Mouse (Mus musculus): ENCODE results near the gene Irx4. TPM values are rescaled to one million over a fixed set of nuclear protein-coding genes. Genes with fewer than 3 reads are reported as not detected.

Irx4 gene
- polyA plus RNA-seq, 1 experiment: not detected

GRCm38 (mm10) chr13:73272794-73273282 is 12.6 kb downstream of the Irx4 start:
- TF ChIP-seq SRF (IDR thresholded peaks at IDR 0.05; ENCODE audit: control insufficient read depth, insufficient read length, low read depth): no peak
- TF ChIP-seq TCF3 (IDR thresholded peaks at IDR 0.05; ENCODE audit: insufficient read length, low read depth): no peak
- no peak for TF ChIP-seq POLR2AphosphoS2 (IDR thresholded peaks at IDR 0.05; ENCODE audit: insufficient read length, low read depth)
- TF ChIP-seq REST (IDR thresholded peaks at IDR 0.05; ENCODE audit: insufficient read depth, insufficient read length): no peak
- no peak for TF ChIP-seq MAX (IDR thresholded peaks at IDR 0.05; ENCODE audit: low read depth)
- no peak for TF ChIP-seq TCF12 (IDR thresholded peaks at IDR 0.05; ENCODE audit: insufficient read depth, poor library complexity, severe bottlenecking)
- TF ChIP-seq MYOG (IDR thresholded peaks at IDR 0.05; ENCODE audit: control insufficient read depth in 1 of 3, insufficient read depth in 1 of 3, insufficient read length in 2 of 3, low read depth in 2 of 3): no peak
- no peak for TF ChIP-seq CEBPB (IDR thresholded peaks at IDR 0.05; ENCODE audit: insufficient read depth, poor library complexity, severe bottlenecking)
- TF ChIP-seq POLR2A (IDR thresholded peaks at IDR 0.05; ENCODE audit: insufficient read length, low read depth): no peak
- TF ChIP-seq E2F4 (IDR thresholded peaks at IDR 0.05; ENCODE audit: insufficient read depth): no peak
- no peak for TF ChIP-seq USF1 (IDR thresholded peaks at IDR 0.05; ENCODE audit: low read depth)
- no peak for TF ChIP-seq MYOD1 (IDR thresholded peaks at IDR 0.05; ENCODE audit: control insufficient read depth in 1 of 3, insufficient read length in 2 of 3, low read depth in 2 of 3)
- H3K4me2 ChIP-seq (ENCODE audit: low read depth): no peak overlapping the region

GRCm38 (mm10) chr13:73273536-73273935 is 13.3 kb downstream of the Irx4 start:
- Histone ChIP-seq H3ac (ENCODE audit: control insufficient read depth, insufficient read length) (no peak overlapping the region), H3K4me2 (ENCODE audit: low read depth) (no peak overlapping the region), H3K4me3 (no peak overlapping the region), H3K36me3 (ENCODE audit: control insufficient read depth, insufficient read depth) (no peaks in the 10 kb centered on the region), H3K79me2 (ENCODE audit: control insufficient read depth, insufficient read depth) (no peaks in the 10 kb centered on the region), H3K27me3 (ENCODE audit: control insufficient read depth, insufficient read depth, insufficient read length) (peaks cover 40% of the 10 kb centered on the region)
- no peak for TF ChIP-seq MYOG (IDR thresholded peaks at IDR 0.05; ENCODE audit: control insufficient read depth in 1 of 3, insufficient read depth in 1 of 3, insufficient read length in 2 of 3, low read depth in 2 of 3)
- no peak for TF ChIP-seq MYOD1 (IDR thresholded peaks at IDR 0.05; ENCODE audit: control insufficient read depth in 1 of 3, insufficient read length in 2 of 3, low read depth in 2 of 3)
- TF ChIP-seq SRF (IDR thresholded peaks at IDR 0.05; ENCODE audit: control insufficient read depth, insufficient read length, low read depth): no peak
- TF ChIP-seq USF1 (IDR thresholded peaks at IDR 0.05; ENCODE audit: low read depth): no peak
- TF ChIP-seq TCF3 (IDR thresholded peaks at IDR 0.05; ENCODE audit: insufficient read length, low read depth): no peak
- no peak for TF ChIP-seq POLR2AphosphoS2 (IDR thresholded peaks at IDR 0.05; ENCODE audit: insufficient read length, low read depth)
- no peak for TF ChIP-seq CEBPB (IDR thresholded peaks at IDR 0.05; ENCODE audit: insufficient read depth, poor library complexity, severe bottlenecking)
- no peak for TF ChIP-seq POLR2A (IDR thresholded peaks at IDR 0.05; ENCODE audit: insufficient read length, low read depth)
- no peak for TF ChIP-seq REST (IDR thresholded peaks at IDR 0.05; ENCODE audit: insufficient read depth, insufficient read length)
- TF ChIP-seq E2F4 (IDR thresholded peaks at IDR 0.05; ENCODE audit: insufficient read depth): no peak
- no peak for TF ChIP-seq MAX (IDR thresholded peaks at IDR 0.05; ENCODE audit: low read depth)
- no peak for TF ChIP-seq TCF12 (IDR thresholded peaks at IDR 0.05; ENCODE audit: insufficient read depth, poor library complexity, severe bottlenecking)

More at GRCm38 (mm10) chr13:73272794-73273282, 12.6 kb downstream of the Irx4 start:
- H3K79me2 ChIP-seq (ENCODE audit: control insufficient read depth, insufficient read depth): no peaks in the 10 kb centered on the region
- peaks cover 47% of the 10 kb centered on the region for H3K27me3 ChIP-seq (ENCODE audit: control insufficient read depth, insufficient read depth, insufficient read length)
- no peaks in the 10 kb centered on the region for H3K36me3 ChIP-seq (ENCODE audit: control insufficient read depth, insufficient read depth)
- H3K4me3 ChIP-seq: no peak overlapping the region
- H3ac ChIP-seq (ENCODE audit: control insufficient read depth, insufficient read length): no peak overlapping the region

GRCm38 (mm10) chr13:73277361-73277760 is 17.1 kb downstream of the Irx4 start:
- H3K27me3 ChIP-seq (ENCODE audit: control insufficient read depth, insufficient read depth, insufficient read length): peaks cover 7% of the 10 kb centered on the region

GRCm38 (mm10) chr13:73277797-73278196 is 17.5 kb downstream of the Irx4 start:
- TF ChIP-seq TCF3 (IDR thresholded peaks at IDR 0.05; ENCODE audit: insufficient read length, low read depth) (no peak), MYOD1 (IDR thresholded peaks at IDR 0.05; ENCODE audit: control insufficient read depth in 1 of 3, insufficient read length in 2 of 3, low read depth in 2 of 3) (no peak), POLR2A (IDR thresholded peaks at IDR 0.05; ENCODE audit: insufficient read length, low read depth) (no peak), CEBPB (IDR thresholded peaks at IDR 0.05; ENCODE audit: insufficient read depth, poor library complexity, severe bottlenecking) (no peak), SRF (IDR thresholded peaks at IDR 0.05; ENCODE audit: control insufficient read depth, insufficient read length, low read depth) (no peak), MYOG (IDR thresholded peaks at IDR 0.05; ENCODE audit: control insufficient read depth in 1 of 3, insufficient read depth in 1 of 3, insufficient read length in 2 of 3, low read depth in 2 of 3) (no peak), REST (IDR thresholded peaks at IDR 0.05; ENCODE audit: insufficient read depth, insufficient read length) (no peak), POLR2AphosphoS2 (IDR thresholded peaks at IDR 0.05; ENCODE audit: insufficient read length, low read depth) (no peak), TCF12 (IDR thresholded peaks at IDR 0.05; ENCODE audit: insufficient read depth, poor library complexity, severe bottlenecking) (no peak)
- H3K36me3 ChIP-seq (ENCODE audit: control insufficient read depth, insufficient read depth): no peaks in the 10 kb centered on the region

More at GRCm38 (mm10) chr13:73277361-73277760, 17.1 kb downstream of the Irx4 start:
- H3K4me3 ChIP-seq: no peak overlapping the region
- H3ac ChIP-seq (ENCODE audit: control insufficient read depth, insufficient read length): no peak overlapping the region
- no peak for TF ChIP-seq MYOD1 (IDR thresholded peaks at IDR 0.05; ENCODE audit: control insufficient read depth in 1 of 3, insufficient read length in 2 of 3, low read depth in 2 of 3)
- no peak for TF ChIP-seq POLR2A (IDR thresholded peaks at IDR 0.05; ENCODE audit: insufficient read length, low read depth)
- TF ChIP-seq E2F4 (IDR thresholded peaks at IDR 0.05; ENCODE audit: insufficient read depth): no peak
- TF ChIP-seq SRF (IDR thresholded peaks at IDR 0.05; ENCODE audit: control insufficient read depth, insufficient read length, low read depth): no peak
- no peak for TF ChIP-seq TCF3 (IDR thresholded peaks at IDR 0.05; ENCODE audit: insufficient read length, low read depth)
- TF ChIP-seq MAX (IDR thresholded peaks at IDR 0.05; ENCODE audit: low read depth): no peak
- no peak for TF ChIP-seq MYOG (IDR thresholded peaks at IDR 0.05; ENCODE audit: control insufficient read depth in 1 of 3, insufficient read depth in 1 of 3, insufficient read length in 2 of 3, low read depth in 2 of 3)
- no peak for TF ChIP-seq REST (IDR thresholded peaks at IDR 0.05; ENCODE audit: insufficient read depth, insufficient read length)
- TF ChIP-seq TCF12 (IDR thresholded peaks at IDR 0.05; ENCODE audit: insufficient read depth, poor library complexity, severe bottlenecking): no peak
- H3K36me3 ChIP-seq (ENCODE audit: control insufficient read depth, insufficient read depth): no peaks in the 10 kb centered on the region
- no peak overlapping the region for H3K4me2 ChIP-seq (ENCODE audit: low read depth)
- H3K79me2 ChIP-seq (ENCODE audit: control insufficient read depth, insufficient read depth): no peaks in the 10 kb centered on the region

More at GRCm38 (mm10) chr13:73277797-73278196, 17.5 kb downstream of the Irx4 start:
- Histone ChIP-seq H3K79me2 (ENCODE audit: control insufficient read depth, insufficient read depth) (no peaks in the 10 kb centered on the region), H3K4me3 (no peak overlapping the region), H3K4me2 (ENCODE audit: low read depth) (no peak overlapping the region), H3ac (ENCODE audit: control insufficient read depth, insufficient read length) (no peak overlapping the region), H3K27me3 (ENCODE audit: control insufficient read depth, insufficient read depth, insufficient read length) (peaks cover 7% of the 10 kb centered on the region)
